Mouse (Mus musculus) lung, adult 2 months (tissue): ENCODE data around the gene Plppr3.

Experiments used
- CTCF ChIP-seq: fragments of 200-500 bp; IDR thresholded peaks from 2 replicates; pipeline ENCODE4 v1.5.1; 2011; ENCODE audit warnings: mild to moderate bottlenecking, low read length, control low read depth; ENCODE audit not compliant: insufficient read depth
- POLR2A ChIP-seq: fragments of 200-500 bp; IDR thresholded peaks from 2 replicates; pipeline ENCODE4 v1.6.1; 2011; ENCODE audit warnings: low read depth, mild to moderate bottlenecking, control low read depth, low read length, borderline replicate concordance; ENCODE audit errors: extremely low read depth

GRCm38 (mm10) chr10:79865189-79865601, 9.2 kb downstream of the Plppr3 start:
- no peak for TF ChIP-seq CTCF
- no peak for TF ChIP-seq POLR2A
